Mouse (Mus musculus) liver, postnatal 0 days (tissue): Measurements from ENCODE around the gene Spata20.

Source experiments
- CTCF ChIP-seq: sonication (generic); IDR thresholded peaks from 2 replicates; pipeline ENCODE4 v1.5.1; 2016; ENCODE audit warnings: antibody characterized with exemption, low read depth
- EP300 ChIP-seq: IDR thresholded peaks from 2 replicates; pipeline ENCODE4 v1.6.1; 2016; ENCODE audit warnings: antibody characterized with exemption, low read depth, mild to moderate bottlenecking

GRCm38 (mm10) chr11:94528879-94529278 lies 42.9 kb upstream of the Spata20 start:
- TF ChIP-seq CTCF = no peak
- TF ChIP-seq EP300 = no peak
